Mouse (Mus musculus): ENCODE data around the gene Alms1. TPM values are rescaled to one million over a fixed set of nuclear protein-coding genes. Genes with fewer than 3 reads are reported as not detected.

Alms1 gene
- polyA plus RNA-seq (2017; shearing (Covaris generic)): 1.8 TPM

DNA sequence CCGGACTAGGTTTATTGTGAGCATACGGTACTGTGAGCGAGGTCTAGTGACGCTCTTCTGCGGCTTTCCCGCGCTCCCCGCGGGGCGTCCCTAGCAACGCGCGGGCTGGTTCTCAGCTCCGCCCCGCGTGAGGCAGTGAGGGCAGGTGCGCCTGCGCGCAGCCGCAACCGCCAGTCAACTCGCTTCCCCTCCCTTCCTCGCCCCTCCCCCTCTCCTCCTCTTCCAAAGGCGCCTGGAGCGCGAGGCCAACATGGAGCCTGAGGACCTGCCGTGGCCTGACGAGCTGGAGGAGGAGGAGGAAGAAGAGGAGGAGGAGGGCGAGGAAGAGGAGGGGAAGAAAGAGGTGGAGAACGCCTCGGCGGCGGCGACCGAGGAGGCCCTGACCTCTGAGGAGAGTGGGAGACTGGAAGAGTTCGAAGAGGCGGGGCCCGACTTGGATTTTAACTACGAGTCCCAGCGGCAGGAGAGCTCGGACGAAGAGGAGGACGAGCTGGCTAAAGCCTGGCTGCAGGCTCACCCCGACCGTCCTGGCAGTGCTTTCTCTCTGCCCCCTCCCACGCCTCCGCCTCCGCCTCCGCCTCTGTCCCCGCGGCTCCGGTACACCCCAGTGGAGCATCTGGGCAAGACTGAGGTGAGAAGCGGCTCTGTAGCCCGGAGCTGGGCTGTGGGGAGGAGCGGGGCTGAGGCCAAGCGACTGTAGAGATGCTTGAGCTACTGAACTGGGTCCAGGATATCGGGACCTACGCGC lies at the start of gene Alms1:
Alms1 (plus strand) TSS at position 136 of the 748 bp plus-strand sequence.

DNA sequence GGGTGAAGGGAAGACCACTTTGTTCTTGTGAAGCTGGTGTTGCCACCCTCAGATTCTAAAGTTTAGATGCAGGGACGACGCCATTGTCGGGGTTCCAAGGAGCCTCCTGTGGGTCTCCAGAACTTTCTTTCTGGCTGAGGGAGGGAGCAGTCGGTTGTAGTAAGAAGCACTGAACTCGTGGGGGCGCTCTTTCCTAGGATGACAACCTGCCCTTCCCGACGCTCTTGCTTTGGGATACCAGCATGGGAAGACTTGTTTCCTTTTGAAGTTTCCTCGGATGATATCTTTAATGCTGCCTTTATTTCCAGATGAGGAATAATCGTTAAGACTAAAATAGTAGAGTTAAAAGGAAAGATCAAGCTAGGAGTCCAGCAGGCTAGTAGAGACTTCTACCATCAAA lies 125.8 kb downstream of the Alms1 start, which contains the start of gene Nat8f7:
Nat8f7 (minus strand) TSS at position 101 of the 400 bp plus-strand sequence.

Other genes starting within 250 kb of the Alms1 start
- gene Rab11fip5, start 212.9 kb upstream of the Alms1 start, polyA plus RNA-seq (2017; shearing (Covaris generic)): 0.43 TPM
- gene Noto, start 163.6 kb upstream of the Alms1 start, polyA plus RNA-seq (2017; shearing (Covaris generic)): not detected
- gene Smyd5, start 155.5 kb upstream of the Alms1 start, polyA plus RNA-seq (2017; shearing (Covaris generic)): 42.9 TPM
- 302 TPM for gene Cct7, start 136.0 kb upstream of the Alms1 start, polyA plus RNA-seq (2017; shearing (Covaris generic))
- 10.8 TPM for gene Pradc1, start 135.6 kb upstream of the Alms1 start, polyA plus RNA-seq (2017; shearing (Covaris generic))
- gene Fbxo41, start 84.5 kb upstream of the Alms1 start, polyA plus RNA-seq (2017; shearing (Covaris generic)): 0.16 TPM
- gene Egr4, start 73.9 kb upstream of the Alms1 start, polyA plus RNA-seq (2017; shearing (Covaris generic)): 0.46 TPM
- not detected for gene Nat8f7, start 125.7 kb downstream of the Alms1 start, polyA plus RNA-seq (2017; shearing (Covaris generic))
- gene Nat8f3, start 178.2 kb downstream of the Alms1 start, polyA plus RNA-seq (2017; shearing (Covaris generic)): 0.24 TPM
- gene Nat8f6, start 233.4 kb downstream of the Alms1 start, polyA plus RNA-seq (2017; shearing (Covaris generic)): not detected
- not detected for gene Nat8f5, start 233.4 kb downstream of the Alms1 start, polyA plus RNA-seq (2017; shearing (Covaris generic))
- not detected for gene Nat8, start 244.6 kb downstream of the Alms1 start, polyA plus RNA-seq (2017; shearing (Covaris generic))